Mouse (Mus musculus): ENCODE data around the gene Vegfb.

The Vegfb gene

DNA sequence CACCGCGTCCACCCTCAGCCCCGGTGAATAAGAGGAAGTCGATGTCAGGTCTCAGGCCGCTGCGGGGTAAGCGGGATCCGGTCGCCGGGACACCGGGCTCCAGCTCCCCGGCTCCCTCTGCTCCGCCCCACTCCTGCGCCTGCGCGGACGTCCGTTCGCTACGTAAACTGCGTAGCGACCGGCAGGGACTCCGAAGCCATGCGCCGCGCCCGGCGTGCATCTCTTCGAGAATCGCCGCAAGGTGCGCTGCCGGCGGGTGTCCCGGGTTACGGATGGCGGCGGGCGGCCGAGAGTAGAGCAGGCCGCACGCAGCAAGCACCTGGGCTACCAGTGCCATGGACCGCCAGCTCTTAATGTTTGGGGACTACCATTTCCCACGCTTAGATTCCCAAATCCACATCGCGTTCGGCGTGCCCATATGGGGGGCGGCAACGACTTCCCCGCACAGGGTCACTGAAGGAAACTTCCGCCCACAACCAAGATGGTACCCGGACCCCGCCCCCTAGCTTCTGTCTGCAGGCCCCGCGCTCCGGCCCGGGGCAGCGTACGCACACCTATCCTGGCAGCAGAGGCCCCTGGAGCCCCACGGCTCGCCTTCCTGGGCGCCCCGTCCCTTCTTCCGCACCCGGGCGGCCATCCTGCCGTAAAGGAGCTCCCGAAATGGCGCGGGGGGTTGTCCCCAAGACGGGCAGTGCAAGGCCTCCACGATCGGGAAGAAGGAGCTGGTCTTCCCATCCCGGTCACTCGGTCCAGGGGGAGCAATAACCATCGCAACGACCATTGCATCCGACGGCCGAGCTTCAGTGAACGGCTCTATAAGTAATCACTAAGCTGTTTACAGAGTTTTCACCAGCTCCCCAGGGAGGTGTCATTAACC, 45.8 kb downstream of the Vegfb start, which contains the start of gene Bad:
TSS of gene Bad (plus strand) at position 490 of the 877 bp plus-strand sequence.
- peak; percentile 58 for ATAC-seq (ENCODE audit: low TSS enrichment)

DNA sequence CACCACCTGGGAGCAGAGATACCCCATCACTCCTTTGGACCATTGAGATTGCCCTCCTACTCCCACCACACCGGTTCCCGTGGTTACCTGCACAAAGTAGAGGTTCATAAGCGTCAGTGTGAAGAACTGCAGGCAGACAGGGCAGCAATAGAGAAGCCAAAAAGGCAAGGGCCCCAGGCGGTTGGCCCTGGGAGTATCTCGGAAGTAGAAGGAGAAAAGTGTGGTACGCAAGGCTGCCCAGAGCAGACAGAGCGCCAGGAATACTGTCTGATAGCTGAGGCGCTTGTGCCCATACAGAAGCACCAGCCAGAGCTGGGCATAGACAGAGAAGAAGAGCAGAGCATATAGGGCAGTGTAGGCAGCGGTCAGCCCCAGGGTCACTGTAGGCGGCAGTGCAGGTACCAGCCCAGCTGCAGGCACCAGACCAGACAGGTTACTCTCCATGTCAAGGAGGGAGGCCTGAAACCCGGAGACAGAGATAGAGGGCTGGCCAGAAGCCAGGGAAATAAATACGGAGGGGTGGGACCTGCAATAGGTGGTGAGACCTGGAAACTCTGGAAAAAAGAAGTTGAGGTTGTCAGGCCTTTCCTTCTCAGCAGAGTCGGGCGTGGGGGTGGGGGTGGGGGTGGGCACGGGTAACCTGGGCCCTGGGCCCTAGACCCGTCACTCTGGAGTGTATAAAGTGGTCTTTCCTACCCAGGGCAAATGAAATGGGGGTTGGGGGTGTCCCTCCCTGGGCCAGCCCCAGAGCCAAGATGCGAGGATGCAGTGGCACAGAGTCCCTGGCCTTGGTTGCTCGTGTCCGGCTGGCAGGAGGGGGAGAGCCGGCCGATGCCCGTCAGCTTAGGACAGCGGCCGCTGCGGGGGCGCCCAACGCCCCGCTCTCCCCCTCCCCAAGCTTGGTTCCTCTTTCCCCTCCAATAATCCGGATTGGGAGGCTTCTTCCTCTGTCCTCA, 46.8 kb downstream of the Vegfb start:
- no peak for ATAC-seq (ENCODE audit: low TSS enrichment)

DNA sequence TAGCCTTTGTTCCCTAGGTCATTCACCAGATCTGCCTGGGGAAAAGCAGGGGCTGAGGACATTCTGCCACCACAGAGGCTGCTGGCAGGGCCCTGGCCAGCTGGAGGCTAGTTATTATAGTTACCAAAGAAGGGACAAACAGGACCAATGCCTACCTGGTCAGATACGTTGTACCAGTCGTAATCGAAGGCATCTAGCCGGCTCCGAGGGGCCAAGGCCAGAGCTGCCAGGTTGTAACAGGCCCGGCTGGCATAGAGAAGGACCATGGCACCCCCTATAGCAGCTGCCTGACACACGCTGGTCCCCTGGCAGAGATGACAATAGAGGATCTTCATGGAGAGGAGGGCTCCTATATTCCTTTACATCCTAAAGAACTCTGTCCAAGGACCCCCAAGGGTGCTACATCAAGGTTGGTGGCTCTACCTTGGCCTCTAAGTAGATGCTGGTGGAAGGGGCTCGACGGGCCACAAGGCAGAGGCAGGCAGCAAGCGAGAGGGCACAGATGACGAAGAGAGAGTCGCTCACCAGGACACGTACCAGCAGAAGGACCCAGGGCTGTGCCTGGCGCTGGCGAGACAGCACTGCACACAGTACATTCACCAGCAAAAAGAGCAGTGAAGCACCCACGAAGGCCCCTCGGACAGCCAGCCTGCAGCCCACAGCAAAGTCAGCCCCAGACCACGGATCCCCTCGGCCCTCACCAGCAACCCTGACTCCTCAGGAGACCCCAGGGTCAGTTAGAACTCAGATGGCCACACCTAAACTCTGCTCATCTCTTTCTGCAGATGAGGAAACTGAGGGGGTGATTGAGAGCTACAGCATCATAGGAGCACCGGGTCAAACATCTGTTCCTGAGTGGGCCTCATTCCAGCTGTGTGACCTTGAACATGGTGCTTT, 48.1 kb downstream of the Vegfb start:
- no peak for ATAC-seq (ENCODE audit: low TSS enrichment)

DNA sequence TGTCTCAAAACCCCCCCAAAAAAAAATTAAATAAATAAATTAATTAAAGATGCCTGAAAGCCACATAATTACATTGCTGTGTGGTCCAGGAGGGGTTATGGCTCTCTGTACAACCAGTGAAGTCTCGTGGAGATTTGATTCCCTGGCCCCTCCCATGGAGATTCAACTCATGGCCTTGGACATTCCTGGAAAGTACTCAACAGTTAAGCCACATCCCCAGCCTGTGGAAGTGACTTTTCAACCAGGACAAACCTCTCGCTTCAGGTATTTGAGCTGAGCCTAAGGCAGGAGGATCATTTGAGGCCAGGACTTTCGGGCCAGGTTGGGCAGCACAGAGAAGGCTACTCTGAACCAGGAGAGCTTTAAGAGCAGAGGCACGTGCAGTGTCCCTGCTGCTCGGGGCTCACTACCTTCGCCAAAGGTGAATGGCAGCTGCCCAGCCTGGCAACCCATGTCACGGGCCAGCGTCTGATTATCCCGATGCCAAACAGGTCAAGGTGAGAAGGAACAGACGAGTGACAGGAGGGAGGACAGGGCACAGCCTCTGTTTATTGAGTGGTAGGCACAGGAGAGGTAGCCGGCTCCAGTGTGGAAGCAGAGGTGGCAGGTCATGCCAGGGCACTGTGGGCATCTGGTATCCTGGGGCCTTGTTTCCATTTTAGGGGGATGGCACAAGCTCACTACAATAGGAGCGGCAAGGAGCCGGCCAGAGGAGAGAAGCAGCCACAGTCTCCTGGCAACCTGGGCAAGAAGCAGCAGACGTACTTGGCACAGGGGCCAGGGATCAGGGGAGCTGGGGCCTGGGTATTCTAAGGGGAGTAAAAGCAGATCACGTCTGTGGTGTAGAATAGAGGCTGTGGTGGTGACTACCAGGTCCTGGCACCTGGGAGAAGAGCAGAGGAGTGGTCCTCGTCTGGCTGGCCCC, 49.6 kb downstream of the Vegfb start:
- no peak for ATAC-seq (ENCODE audit: low TSS enrichment)

DNA sequence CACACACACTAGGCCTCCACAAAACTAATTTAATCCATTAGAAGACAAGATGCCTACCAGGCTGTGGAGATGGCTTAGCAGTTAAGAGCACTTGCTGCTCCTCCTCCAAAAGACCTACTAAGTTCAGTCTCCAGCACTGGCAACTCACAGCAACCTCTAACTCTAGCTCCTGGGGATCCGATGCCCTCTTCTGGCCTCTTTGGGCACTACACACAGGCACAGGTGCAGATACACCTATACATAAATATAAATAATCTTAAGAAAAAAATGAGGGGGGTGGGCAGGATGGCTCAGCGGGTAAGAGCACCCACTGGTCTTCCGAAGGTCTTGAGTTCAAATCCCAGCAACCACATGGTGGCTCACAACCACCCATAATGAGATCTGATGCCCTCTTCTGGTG, 51.2 kb downstream of the Vegfb start:
- ATAC-seq (ENCODE audit: low TSS enrichment): no peak

DNA sequence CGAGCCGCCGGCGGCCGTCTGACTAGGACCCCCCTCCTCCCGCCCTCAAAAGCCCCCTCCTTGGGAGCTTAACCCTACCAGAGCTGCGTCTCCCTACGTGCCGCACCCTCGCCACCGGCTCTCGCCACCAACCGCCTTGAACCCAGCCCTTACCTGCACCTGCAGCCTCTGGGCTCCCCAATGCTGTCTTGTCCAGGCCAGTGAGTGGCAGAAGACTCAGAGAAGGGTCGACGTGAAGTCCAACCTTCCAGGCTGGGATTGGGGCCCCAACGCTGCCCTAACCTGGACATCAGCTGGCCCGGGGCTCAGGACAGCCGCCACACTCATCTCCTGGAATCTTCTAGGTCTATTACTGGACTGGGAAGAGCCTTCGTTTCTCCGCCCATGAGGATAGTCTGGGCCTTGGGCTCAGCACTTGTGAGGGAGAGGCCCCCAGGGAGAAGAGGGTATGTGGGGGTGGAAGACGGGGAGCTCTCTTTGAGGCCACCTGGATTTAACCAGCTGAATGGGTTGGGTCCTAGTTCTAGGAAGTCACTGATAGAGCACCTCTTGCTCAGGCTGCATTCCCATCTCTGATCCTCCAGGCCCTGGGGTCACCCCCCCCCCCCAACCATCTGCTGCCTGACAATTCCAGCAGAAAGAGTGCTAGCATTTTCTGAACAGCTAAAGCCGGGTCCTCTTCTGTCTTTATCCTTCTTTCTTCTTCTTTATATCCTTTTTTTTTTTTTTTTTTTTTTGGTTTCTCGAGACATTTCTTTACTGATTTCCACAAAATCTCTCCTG, 53.1 kb downstream of the Vegfb start, which contains the start of gene Kcnk4:
TSS of gene Kcnk4 (minus strand) at position 321 of the 783 bp plus-strand sequence.
- ATAC-seq (ENCODE audit: low TSS enrichment): 0 out of 2 replicates have a peak, but pooled peaks have one; percentile 3

DNA sequence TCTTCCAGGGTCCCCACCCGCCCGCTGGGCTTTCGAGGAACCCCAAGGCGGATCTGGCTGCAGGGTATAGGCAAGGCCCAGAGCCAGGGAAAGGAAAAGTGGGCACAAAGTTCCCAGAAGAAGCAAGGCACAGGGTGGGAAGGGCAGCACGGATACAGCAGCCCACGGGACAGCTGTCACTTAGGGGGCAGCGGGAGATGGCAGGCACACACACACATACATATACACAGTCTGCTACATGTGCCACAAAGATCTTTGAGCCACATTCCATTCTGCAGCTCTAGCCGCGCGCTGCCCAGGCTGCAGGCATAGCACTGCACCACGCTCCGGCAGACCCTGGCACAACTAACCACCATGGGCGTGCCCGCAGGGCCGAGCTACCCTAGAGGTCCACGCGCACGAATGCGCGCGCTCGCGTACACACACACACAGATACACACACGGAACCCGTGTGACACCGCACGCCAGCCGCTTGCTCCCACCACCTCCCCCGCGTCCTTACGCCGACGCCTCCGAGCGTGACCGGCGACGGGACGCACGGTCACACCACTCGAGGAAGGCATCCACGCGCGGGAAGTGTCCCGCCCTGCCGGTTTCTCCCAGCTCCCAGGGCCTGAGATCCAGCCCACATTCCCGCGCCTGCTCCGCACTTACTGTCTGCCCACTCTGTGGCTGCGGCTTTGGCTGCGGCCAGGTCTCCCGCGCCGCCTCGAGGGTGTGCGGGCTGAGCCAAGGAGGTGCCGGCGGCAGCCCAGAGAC, 53.8 kb downstream of the Vegfb start:
- ATAC-seq (ENCODE audit: low TSS enrichment): peak; percentile 38

DNA sequence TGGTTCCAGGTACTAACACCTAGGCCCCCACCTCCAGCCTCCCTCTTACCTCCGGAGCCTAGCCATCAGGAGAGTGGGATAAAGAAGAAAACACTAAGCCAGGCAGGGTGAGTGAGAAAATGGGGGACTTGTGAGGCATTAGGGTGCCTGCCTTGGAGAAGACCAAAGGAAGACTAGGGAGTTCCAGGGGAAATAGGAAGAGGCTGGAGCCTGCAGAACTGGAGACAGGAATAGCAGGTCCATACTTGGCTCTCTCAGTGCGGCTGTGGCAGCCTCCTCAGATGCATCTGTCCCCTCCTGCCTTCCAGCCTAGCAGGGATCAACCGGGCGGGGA, 54.4 kb downstream of the Vegfb start:
- peak; percentile 60 for ATAC-seq (ENCODE audit: low TSS enrichment)

Data from frontal cortex, adult (tissue).